Comparison of ENCODE assay signal across 27 mouse cellular contexts in the genomic region with DNA sequence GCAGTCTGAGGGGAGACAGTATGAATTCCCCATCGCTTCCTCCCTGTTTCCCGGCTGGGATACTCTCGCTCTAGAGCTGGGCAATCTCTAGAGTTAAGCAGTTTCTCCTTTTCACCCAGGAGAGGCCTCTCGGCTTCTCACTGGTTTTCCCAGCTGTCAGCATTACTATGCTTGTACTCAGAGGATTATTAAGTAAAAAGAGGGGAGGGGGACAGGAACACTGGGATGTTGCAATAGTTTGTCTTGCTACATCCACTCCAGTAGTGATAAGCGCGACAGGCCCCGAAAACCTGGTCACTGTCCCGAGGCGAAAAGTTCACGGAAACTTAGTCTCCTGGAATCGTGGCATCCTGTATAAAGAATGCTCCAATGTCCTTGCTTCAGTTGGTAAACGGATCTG. TPM values are rescaled to one million over a fixed set of nuclear protein-coding genes. Genes with fewer than 3 reads are reported as not detected.
"Had no signal": no experiment of that assay in that cellular context is flagged by ENCODE, and none has a peak within 500 bp of the region (broad histone marks: within the 10 kb centered on the region; RNA-seq: fewer than 3 reads in every experiment).

No protein-coding gene starts in this region.

- DNase-seq: forebrain, postnatal 0 days; gastrocnemius, postnatal 14 days; gastrocnemius, postnatal 36 days; heart, adult 18-20 months; heart, postnatal 14 days; heart, postnatal 36 days; kidney, adult 11 months; left cerebral cortex, postnatal 4 days; liver, embryonic 13.5 days; lung, adult 18-20 months had no signal

- H3K36me3 ChIP-seq: heart, embryonic 10.5 days; heart, embryonic 12.5 days; hindbrain, embryonic 13.5 days; hindbrain, embryonic 15.5 days; kidney, embryonic 15.5 days; limb, embryonic 12.5 days; liver, embryonic 13.5 days had no signal

- H3K4me1 ChIP-seq: heart, embryonic 12.5 days; limb, embryonic 12.5 days; liver, embryonic 13.5 days had no signal

- H3K9me3 ChIP-seq: heart, embryonic 10.5 days; heart, embryonic 12.5 days; hindbrain, embryonic 13.5 days; hindbrain, embryonic 15.5 days; kidney, embryonic 15.5 days; limb, embryonic 12.5 days; liver, embryonic 13.5 days had no signal

- H3K4me3 ChIP-seq: heart, embryonic 10.5 days; heart, embryonic 12.5 days; hindbrain, embryonic 13.5 days; hindbrain, embryonic 15.5 days; kidney, embryonic 15.5 days; left cerebral cortex, adult 2 months; limb, embryonic 12.5 days; liver, embryonic 13.5 days had no signal

- H3K27me3 ChIP-seq: hindbrain, embryonic 13.5 days; hindbrain, embryonic 15.5 days; kidney, embryonic 15.5 days; limb, embryonic 12.5 days had no signal

- ATAC-seq: forebrain, postnatal 0 days; hindbrain, postnatal 0 days; intestine, embryonic 16.5 days had no signal

- H3K4me2 ChIP-seq: heart, embryonic 12.5 days; hindbrain, embryonic 13.5 days; hindbrain, embryonic 15.5 days; kidney, embryonic 15.5 days; limb, embryonic 12.5 days; liver, embryonic 13.5 days had no signal

- H3K9ac ChIP-seq: forebrain, postnatal 0 days; heart, embryonic 12.5 days; hindbrain, embryonic 13.5 days; hindbrain, embryonic 15.5 days; kidney, embryonic 15.5 days; limb, embryonic 12.5 days; liver, embryonic 13.5 days had no signal

- H3K27ac ChIP-seq: heart, embryonic 10.5 days; hindbrain, embryonic 13.5 days; hindbrain, embryonic 15.5 days; hindbrain, postnatal 0 days; kidney, embryonic 15.5 days; kidney, postnatal 0 days; left cerebral cortex, adult 2 months; limb, embryonic 12.5 days; liver, embryonic 13.5 days had no signal

RNA-seq across cellular contexts. Expression of a gene that starts 5.3 kb away (rescaled TPM):
- total RNA-seq: forebrain, postnatal 0 days; gastrocnemius, adult 18-20 months; gastrocnemius, adult 8-10 months; gastrocnemius, postnatal 14 days; gastrocnemius, postnatal 36 days; heart, adult 18-20 months; heart, adult 8-10 months; heart, postnatal 14 days; heart, postnatal 36 days; hematopoietic stem cell, adult 5-6 weeks; layer of hippocampus, adult 18-20 months; left cerebral cortex, adult 2 months had no signal
- polyA plus RNA-seq: forebrain, postnatal 0 days; gonadal fat pad, adult 2 months; heart, embryonic 10.5 days; heart, embryonic 12.5 days; heart, embryonic 14.5 days; hindbrain, embryonic 13.5 days; liver, embryonic 13.5 days had no signal

RNA-seq across cellular contexts. Expression of a gene that starts 35.2 kb away (rescaled TPM):
- total RNA-seq: hematopoietic stem cell, adult 5-6 weeks had no signal
